9 mouse cellular contexts compared by ENCODE assay signal in the genomic region with DNA sequence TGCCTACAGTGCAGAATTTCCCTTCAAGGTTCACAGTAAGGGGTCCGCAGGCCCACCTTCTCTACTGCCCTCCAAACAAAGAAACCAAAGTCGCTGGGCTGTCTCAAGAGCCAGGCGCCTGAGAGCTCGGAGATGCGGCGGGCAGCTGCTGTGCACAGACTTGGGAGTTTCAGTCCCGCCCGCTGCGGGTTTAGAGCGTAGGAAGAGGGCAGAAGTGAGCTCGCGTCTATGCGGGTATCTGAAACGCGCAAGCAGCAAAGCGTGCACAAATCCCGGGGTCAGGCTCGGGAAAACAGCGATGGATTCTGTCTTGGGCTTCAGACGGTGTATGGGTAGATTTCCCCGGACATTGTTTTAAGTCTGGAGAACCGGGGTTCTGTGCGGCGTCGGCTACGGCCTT. TPM values are rescaled to one million over a fixed set of nuclear protein-coding genes. Genes with fewer than 3 reads are reported as not detected.
A peak's percentile ranks its signal among the peaks of the same experiment; 100 is the strongest.
DNase-seq lines count a peak whose midpoint lies in the region; ATAC-seq and TF ChIP-seq lines count a peak whose summit lies in the region.
"Had no signal": no experiment of that assay in that cellular context is flagged by ENCODE, and none has a peak within 500 bp of the region (broad histone marks: within the 10 kb centered on the region; RNA-seq: fewer than 3 reads in every experiment).

No protein-coding gene starts in this region.

- 0% methylated on average over 26 of the region's 26 CpGs for WGBS in heart, embryonic 10.5 days
- WGBS in forebrain, embryonic 15.5 days, result under 1% methylated on average over 26 of the region's 26 CpGs

- peaks cover 100% of the 10 kb centered on the region for H3K27me3 ChIP-seq in heart, embryonic 10.5 days (ENCODE audit: insufficient read depth, poor library complexity, severe bottlenecking)
- H3K27me3 ChIP-seq in forebrain, embryonic 15.5 days, result peaks cover 82% of the 10 kb centered on the region
- H3K27me3 ChIP-seq: CH12.LX had no signal

- no peak overlapping the region for H3K27ac ChIP-seq in heart, embryonic 10.5 days
- no peak overlapping the region for H3K27ac ChIP-seq in ES-E14 (ENCODE audit: insufficient read depth, low read depth, low read length, poor library complexity, severe bottlenecking)
- H3K27ac ChIP-seq in forebrain, embryonic 15.5 days (replicated peaks), result no peak overlapping the region

- ATAC-seq in forebrain, embryonic 15.5 days (replicated peaks), result peak; percentile 51; the same call in 1 of the 2 replicates
- ATAC-seq in megakaryocyte-erythroid progenitor cell, adult 5-6 weeks (replicated peaks; ENCODE audit: low FRiP score, low TSS enrichment, poor library complexity, severe bottlenecking), result peak; percentile 47; the same call in 1 of the 2 replicates

- H3K4me1 ChIP-seq in heart, embryonic 10.5 days, result peaks cover 27% of the 10 kb centered on the region; the same call in 1 of the 2 replicates
- peaks cover 0 to 14% of the 10 kb centered on the region in 2 experiments; a peak in 2 of 4 replicates for H3K4me1 ChIP-seq in ES-E14 (ENCODE audit: control insufficient read depth in 2 of 2, insufficient read depth in 2 of 2, low read length in 2 of 2, poor library complexity in 1 of 2)
- peaks cover 44% of the 10 kb centered on the region for H3K4me1 ChIP-seq in forebrain, embryonic 15.5 days

- no peaks in the 10 kb centered on the region for H3K36me3 ChIP-seq in heart, embryonic 10.5 days
- no peaks in the 10 kb centered on the region for H3K36me3 ChIP-seq in ES-E14 (ENCODE audit: control insufficient read depth, insufficient read depth, low read length, poor library complexity, severe bottlenecking)
- H3K36me3 ChIP-seq in forebrain, embryonic 15.5 days, result no peaks in the 10 kb centered on the region

- peak; percentile 76 for DNase-seq in heart, embryonic 10.5 days (ENCODE audit: low spot score)
- no peak for DNase-seq in heart, postnatal 10 days
- no peak for DNase-seq in ES-E14 (ENCODE audit: low read depth, low spot score)
- no peak for DNase-seq in urinary bladder, postnatal 14 days (ENCODE audit: low spot score)
- no peak for DNase-seq in spleen, adult 12 weeks (ENCODE audit: low spot score)
- DNase-seq in layer of hippocampus, adult 8-10 months (ENCODE audit: low spot score in 2 of 2), result no peak

- no peak overlapping the region for H3K9ac ChIP-seq in ES-E14 (ENCODE audit: insufficient read depth, low read depth, low read length, poor library complexity, severe bottlenecking)
- H3K9ac ChIP-seq in forebrain, embryonic 15.5 days (replicated peaks), result no peak overlapping the region; the same call in 1 of the 2 replicates

- intact Hi-C loops in heart, postnatal 10 days (cut with DNase I), result no loop called here

- peak overlapping the region; percentile 36 for H3K4me3 ChIP-seq in heart, embryonic 10.5 days
- H3K4me3 ChIP-seq in ES-E14 (ENCODE audit: insufficient read depth in 1 of 2, low read depth in 1 of 2, low read length in 2 of 2, poor library complexity in 1 of 2, severe bottlenecking in 1 of 2), result peak overlapping the region; percentile 19 to 24; a peak in 2 of 4 replicates
- H3K4me3 ChIP-seq in forebrain, embryonic 15.5 days, result peak overlapping the region; percentile 24

- no peaks in the 10 kb centered on the region for H3K9me3 ChIP-seq in heart, embryonic 10.5 days
- no peaks in the 10 kb centered on the region for H3K9me3 ChIP-seq in ES-E14 (ENCODE audit: control insufficient read depth, insufficient read depth, low read depth, low read length)
- H3K9me3 ChIP-seq in forebrain, embryonic 15.5 days, result no peaks in the 10 kb centered on the region

- in situ Hi-C loops in ES-E14 (cut with MboI; ENCODE audit: low sequenced_read_pairs in 2 of 2, unreplicated experiment in 2 of 2), result no loop called here

- peak overlapping the region; percentile 41 for H3K4me2 ChIP-seq in forebrain, embryonic 15.5 days (replicated peaks)

TF ChIP-seq in ES-E14, 5 proteins besides CTCF, POLR2A, EP300 and RAD21:
- TF ChIP-seq ZNF384 (IDR thresholded peaks at IDR 0.05; ENCODE audit: low read depth, low read length) (no peak), ZC3H11A (IDR thresholded peaks at IDR 0.05; ENCODE audit: borderline replicate concordance, low read depth, low read length) (no peak), HCFC1 (IDR thresholded peaks at IDR 0.05; ENCODE audit: borderline replicate concordance, insufficient read depth, low read length) (no peak), CHD2 (IDR thresholded peaks at IDR 0.05; ENCODE audit: low read depth, low read length) (no peak), MAFK (IDR thresholded peaks at IDR 0.05; ENCODE audit: insufficient read depth, low read depth, low read length) (no peak)

RNA-seq across cellular contexts. Expression of a gene that starts 7.4 kb away (rescaled TPM):
- polyA plus RNA-seq in heart, embryonic 10.5 days (2016; fragmentation: Nextera tagmentation; extraction: Ambion mirVana), result 0.18 TPM in 1 of 2 replicates, not detected in the other
- not detected for total RNA-seq in heart, postnatal 10 days (2021)
- total RNA-seq in ES-E14 (2012; rRNA removed), result not detected in 2 replicates
- polyA plus RNA-seq in forebrain, embryonic 15.5 days (2015; fragmentation: Nextera tagmentation; extraction: Ambion mirVana), result 0.98 and 4.9 TPM in 2 replicates
- total RNA-seq in megakaryocyte-erythroid progenitor cell, adult 5-6 weeks (2014; fragmentation: Nextera tagmentation), result not detected in 2 replicates
- total RNA-seq in megakaryocyte-erythroid progenitor cell, adult 5-6 weeks (2017), result not detected in 2 replicates
- not detected for total RNA-seq in layer of hippocampus, adult 8-10 months (2022)
- total RNA-seq: CH12.LX had no signal
